Mouse (Mus musculus) MEL (cell line): ENCODE measurements around the gene Thap11. TPM values are rescaled to one million over a fixed set of nuclear protein-coding genes. Genes with fewer than 3 reads are reported as not detected.

Experiments
- DNase-seq: peaks from one replicate; pipeline ENCODE4 v3.0.0; 2011; ENCODE audit warnings: low read depth, low spot score
- H3K27ac ChIP-seq: 2 replicates; pipeline ENCODE4 v1.5.1; 2012; ENCODE audit warnings: low read depth, mild to moderate bottlenecking, control low read depth, low read length, moderate library complexity; ENCODE audit not compliant: control insufficient read depth
- H3K27me3 ChIP-seq, 2 experiments: fragments of 150-350 bp in 1 of 2; sonication (generic) in 1 of 2; 2 replicates each; pipeline ENCODE4 v1.6.1; 2012; ENCODE audit warnings: low read length in 2 of 2, mild to moderate bottlenecking in 2 of 2, improper control_type of control experiment in 1 of 2, moderate library complexity in 1 of 2; ENCODE audit not compliant: insufficient read depth in 2 of 2, control insufficient read depth in 1 of 2
- H3K36me3 ChIP-seq, 2 experiments: 2 replicates each; pipeline ENCODE4 v1.6.1; 2012 to 2014; ENCODE audit warnings: low read length in 2 of 2, improper control_type of control experiment in 1 of 2, inconsistent platforms in 1 of 2, mild to moderate bottlenecking in 1 of 2; ENCODE audit not compliant: insufficient read depth in 2 of 2, control insufficient read depth in 1 of 2
- H3K4me1 ChIP-seq, 2 experiments: fragments of 150-350 bp in 1 of 2; sonication (generic) in 1 of 2; 2 replicates each; pipeline ENCODE4 v1.6.1; 2012; ENCODE audit warnings: low read length in 2 of 2, improper control_type of control experiment in 1 of 2, mild to moderate bottlenecking in 1 of 2; ENCODE audit not compliant: insufficient read depth in 2 of 2, control insufficient read depth in 1 of 2
- H3K4me3 ChIP-seq, 2 experiments: fragments of 150-350 bp in 1 of 2; sonication (generic) in 1 of 2; 2 replicates each; pipeline ENCODE4 v1.5.1; 2012; ENCODE audit warnings: low read depth in 2 of 2, low read length in 2 of 2, mild to moderate bottlenecking in 2 of 2, moderate library complexity in 2 of 2, control low read depth in 1 of 2, improper control_type of control experiment in 1 of 2; ENCODE audit not compliant: control insufficient read depth in 1 of 2, insufficient read depth in 1 of 2
- H3K79me2 ChIP-seq: 2 replicates; pipeline ENCODE4 v1.6.1; 2012; ENCODE audit warnings: mild to moderate bottlenecking, low read length, moderate library complexity; ENCODE audit not compliant: control insufficient read depth, poor library complexity, insufficient read depth
- H3K9ac ChIP-seq: 2 replicates; pipeline ENCODE4 v1.6.1; 2012; ENCODE audit warnings: low read depth, mild to moderate bottlenecking, control low read depth, low read length, moderate library complexity; ENCODE audit not compliant: control insufficient read depth, poor library complexity, severe bottlenecking
- H3K9me3 ChIP-seq: fragments of 150-350 bp; sonication (generic); replicated peaks from 2 replicates; pipeline ENCODE4 v1.6.1; 2012; ENCODE audit warnings: mild to moderate bottlenecking, low read length, improper control_type of control experiment, moderate library complexity; ENCODE audit not compliant: insufficient read depth
- CHD1 ChIP-seq: IDR thresholded peaks from 2 replicates; pipeline ENCODE4 v1.6.1; 2012; ENCODE audit warnings: low read depth, mild to moderate bottlenecking, inconsistent platforms, low read length, improper control_type of control experiment
- CHD2 ChIP-seq: IDR thresholded peaks from 2 replicates; pipeline ENCODE4 v1.6.1; 2011; ENCODE audit warnings: low read length, improper control_type of control experiment
- CTCF ChIP-seq, 3 experiments: IDR thresholded peaks in 2 of 3; conservative IDR thresholded peaks in 1 of 3; 2 replicates each; pipeline ENCODE4 v1.5.1; 2011 to 2012; ENCODE audit warnings: low read length in 3 of 3, low read depth in 2 of 3, mild to moderate bottlenecking in 2 of 3, improper control_type of control experiment in 1 of 3, inconsistent platforms in 1 of 3, mixed read lengths in 1 of 3, moderate library complexity in 1 of 3; ENCODE audit not compliant: control insufficient read depth in 1 of 3, insufficient read depth in 1 of 3, poor library complexity in 1 of 3, severe bottlenecking in 1 of 3
- E2F4 ChIP-seq: IDR thresholded peaks from 2 replicates; pipeline ENCODE4 v1.6.1; 2011; ENCODE audit warnings: low read depth, low read length, improper control_type of control experiment, borderline replicate concordance
- GATA1 ChIP-seq: IDR thresholded peaks from 2 replicates; pipeline ENCODE4 v1.6.1; 2011; ENCODE audit warnings: low read depth, low read length, improper control_type of control experiment
- HCFC1 ChIP-seq: IDR thresholded peaks from 2 replicates; pipeline ENCODE4 v1.6.1; 2012; ENCODE audit warnings: low read depth, mild to moderate bottlenecking, inconsistent platforms, low read length, improper control_type of control experiment, moderate library complexity
- MAFK ChIP-seq: IDR thresholded peaks from 2 replicates; pipeline ENCODE4 v1.6.1; 2011; ENCODE audit warnings: low read depth, mild to moderate bottlenecking, low read length, improper control_type of control experiment, borderline replicate concordance
- MAX ChIP-seq: IDR thresholded peaks from 2 replicates; pipeline ENCODE4 v1.6.1; 2011; ENCODE audit warnings: low read length, improper control_type of control experiment
- MAZ ChIP-seq: IDR thresholded peaks from 2 replicates; pipeline ENCODE4 v1.6.1; 2012; ENCODE audit warnings: low read depth, mild to moderate bottlenecking, inconsistent platforms, low read length, improper control_type of control experiment
- MEF2A ChIP-seq: IDR thresholded peaks from 2 replicates; pipeline ENCODE4 v1.6.1; 2014; ENCODE audit warnings: low read depth, mild to moderate bottlenecking, inconsistent platforms, low read length, improper control_type of control experiment; ENCODE audit not compliant: poor library complexity, insufficient replicate concordance, severe bottlenecking; ENCODE audit errors: extremely low read depth
- MXI1 ChIP-seq: IDR thresholded peaks from 2 replicates; pipeline ENCODE4 v1.6.1; 2011; ENCODE audit warnings: mild to moderate bottlenecking, low read depth, low read length, improper control_type of control experiment
- MYC ChIP-seq: IDR thresholded peaks from 2 replicates; pipeline ENCODE4 v1.6.1; 2011; ENCODE audit warnings: low read depth, mild to moderate bottlenecking, low read length, improper control_type of control experiment, moderate library complexity
- NELFE ChIP-seq: IDR thresholded peaks from 2 replicates; pipeline ENCODE4 v1.6.1; 2011; ENCODE audit warnings: low read depth, low read length, improper control_type of control experiment
- NRF1 ChIP-seq: IDR thresholded peaks from 2 replicates; pipeline ENCODE4 v1.6.1; 2014; ENCODE audit warnings: low read depth, mild to moderate bottlenecking, inconsistent platforms, low read length, improper control_type of control experiment, moderate library complexity; ENCODE audit not compliant: poor library complexity, insufficient read depth, severe bottlenecking
- POLR2A ChIP-seq, 2 experiments: IDR thresholded peaks; 2 replicates each; pipeline ENCODE4 v1.6.1; 2011 to 2012; ENCODE audit warnings: low read length in 2 of 2, mild to moderate bottlenecking in 2 of 2, control low read depth in 1 of 2, improper control_type of control experiment in 1 of 2, low read depth in 1 of 2, moderate library complexity in 1 of 2; ENCODE audit not compliant: control insufficient read depth in 1 of 2, insufficient read depth in 1 of 2, poor library complexity in 1 of 2
- POLR2AphosphoS2 ChIP-seq: IDR thresholded peaks from 2 replicates; pipeline ENCODE4 v1.6.1; 2011; ENCODE audit warnings: low read length, improper control_type of control experiment
- POLR2AphosphoS5 ChIP-seq: IDR thresholded peaks from 2 replicates; pipeline ENCODE4 v1.6.1; 2012; ENCODE audit warnings: low read depth, borderline replicate concordance, mild to moderate bottlenecking, inconsistent platforms, low read length, moderate library complexity, mixed read lengths
- SIN3A ChIP-seq: IDR thresholded peaks from 2 replicates; pipeline ENCODE4 v1.6.1; 2012; ENCODE audit warnings: low read length, improper control_type of control experiment, inconsistent platforms
- TBP ChIP-seq: IDR thresholded peaks from 2 replicates; pipeline ENCODE4 v1.8.0; 2011; ENCODE audit warnings: low read depth, low read length, improper control_type of control experiment
- USF1 ChIP-seq: IDR thresholded peaks from 2 replicates; pipeline ENCODE4 v1.6.1; 2014; ENCODE audit warnings: low read depth, mild to moderate bottlenecking, inconsistent platforms, low read length, improper control_type of control experiment, moderate library complexity
- ZKSCAN1 ChIP-seq: IDR thresholded peaks from 2 replicates; pipeline ENCODE4 v1.6.1; 2012; ENCODE audit warnings: low read depth, mild to moderate bottlenecking, inconsistent platforms, low read length, improper control_type of control experiment, moderate library complexity
- ZNF384 ChIP-seq: IDR thresholded peaks from 2 replicates; pipeline ENCODE4 v1.6.1; 2012; ENCODE audit warnings: low read depth, mild to moderate bottlenecking, inconsistent platforms, low read length, improper control_type of control experiment
- polyA plus RNA-seq, 2 experiments: library from polyadenylated mRNA; stranded (reverse) in 1 of 2; unstranded in 1 of 2; fragments of >175 nt in 1 of 2; fragments of >200 nt in 1 of 2; gene quantifications; 2 replicates each; pipeline versions ENCODE4 v1.2.1 to v1.2.4; 2012; ENCODE audit warnings: low replicate concordance in 2 of 2, low read depth in 1 of 2; ENCODE audit not compliant: insufficient read length in 2 of 2, insufficient read depth in 1 of 2, missing spikeins in 1 of 2
- total RNA-seq: library from RNA; depleted of rRNA; stranded (reverse); fragments of 300-350 nt; gene quantifications from 2 replicates; pipeline ENCODE4 v1.2.3, GENCODE M21; 2012

The Thap11 gene
- total and polyA plus RNA-seq, 3 experiments = 48.8 to 51.4 TPM; not detected in 1

- TF ChIP-seq POLR2AphosphoS2 = no peak
- no peak for TF ChIP-seq ZKSCAN1
- TF ChIP-seq MAZ = no peak
- no peak for TF ChIP-seq E2F4
- no peak for TF ChIP-seq NELFE
- no peak for TF ChIP-seq CHD2
- no peak for TF ChIP-seq CTCF (IDR thresholded peaks at IDR 0.05 in 2 of 3, conservative IDR thresholded peaks at IDR 0.05 in 1 of 3; ENCODE audit: control insufficient read depth in 1 of 3, insufficient read depth in 1 of 3, low read depth in 2 of 3, low read length in 3 of 3, poor library complexity in 1 of 3, severe bottlenecking in 1 of 3)
- no peak for TF ChIP-seq MYC
- TF ChIP-seq ZNF384 = no peak
- TF ChIP-seq SIN3A = no peak
- no peak for TF ChIP-seq MAX
- Histone ChIP-seq H3K4me1 (no peaks in the 10 kb centered on the region), H3K27me3 (no peaks in the 10 kb centered on the region), H3K4me3 (no peak overlapping the region), H3K36me3 (peaks cover 0 to 9% of the 10 kb centered on the region in 2 experiments; a peak in 2 of 4 replicates), H3K79me2 (no peaks in the 10 kb centered on the region), H3K27ac (no peak overlapping the region), H3K9ac (no peak overlapping the region), H3K9me3 (no peaks in the 10 kb centered on the region)
- no peak for DNase-seq
Measured at GRCm38 (mm10) chr8:105889756-105890465, 35.0 kb downstream of the Thap11 start.

DNA sequence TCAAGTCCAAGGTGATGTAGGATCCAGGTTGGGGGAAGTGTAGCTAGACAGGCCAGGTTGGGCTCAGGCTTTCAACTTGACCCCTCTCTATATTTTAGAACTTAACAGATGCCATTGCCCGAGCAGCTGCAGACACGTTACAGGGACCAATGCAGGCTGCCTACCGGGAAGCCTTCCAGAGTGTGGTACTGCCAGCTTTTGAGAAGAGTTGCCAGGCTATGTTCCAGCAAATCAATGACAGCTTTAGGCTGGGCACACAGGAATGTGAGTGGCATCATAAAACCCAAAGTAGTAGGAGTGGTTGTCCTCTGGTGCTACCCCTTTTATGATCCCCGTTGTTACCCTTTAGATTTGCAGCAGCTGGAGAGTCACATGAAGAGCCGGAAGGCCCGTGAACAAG lies 35.9 kb downstream of the Thap11 start:
- Histone ChIP-seq H3K27ac (no peak overlapping the region), H3K27me3 (no peaks in the 10 kb centered on the region), H3K9me3 (no peaks in the 10 kb centered on the region), H3K4me1 (no peaks in the 10 kb centered on the region), H3K9ac (no peak overlapping the region), H3K4me3 (no peak overlapping the region), H3K79me2 (no peaks in the 10 kb centered on the region), H3K36me3 (peaks cover 0 to 9% of the 10 kb centered on the region in 2 experiments; a peak in 2 of 4 replicates)
- DNase-seq = no peak
- TF ChIP-seq POLR2A (IDR thresholded peaks at IDR 0.05; ENCODE audit: control insufficient read depth in 1 of 2, insufficient read depth in 1 of 2, low read depth in 1 of 2, low read length in 2 of 2, poor library complexity in 1 of 2) (no peak), MAFK (no peak), MXI1 (no peak), CHD1 (no peak), MAX (no peak), GATA1 (no peak), MYC (no peak), ZNF384 (no peak), USF1 (no peak), MEF2A (no peak), NRF1 (no peak), POLR2AphosphoS5 (no peak), E2F4 (no peak), HCFC1 (no peak), POLR2AphosphoS2 (no peak), TBP (no peak)
